Mouse (Mus musculus) ES-E14 (cell line): ENCODE results near the gene Strn4.

ENCODE experiments used
- CHD2 ChIP-seq: IDR thresholded peaks from 2 replicates; pipeline ENCODE4 v1.6.1; 2014; ENCODE audit warnings: mild to moderate bottlenecking, low read depth, low read length, inconsistent platforms
- HCFC1 ChIP-seq: IDR thresholded peaks from 2 replicates; pipeline ENCODE4 v1.6.1; 2012; ENCODE audit warnings: low read length, inconsistent platforms, borderline replicate concordance; ENCODE audit not compliant: insufficient read depth
- ZNF384 ChIP-seq: IDR thresholded peaks from 2 replicates; pipeline ENCODE4 v1.6.1; 2012; ENCODE audit warnings: low read depth, low read length, inconsistent platforms

- no peak for TF ChIP-seq CHD2
- TF ChIP-seq HCFC1, result no peak
- TF ChIP-seq ZNF384, result no peak
Measured at GRCm38 (mm10) chr7:16858336-16858735, 42.6 kb downstream of the Strn4 start.
